Mouse (Mus musculus): Measurements from ENCODE around the gene Sema6d. TPM values are rescaled to one million over a fixed set of nuclear protein-coding genes. Genes with fewer than 3 reads are reported as not detected.

Sema6d gene
- total and polyA plus RNA-seq, 3 experiments = 13.8 to 16.4 (median 14.0) TPM

DNA sequence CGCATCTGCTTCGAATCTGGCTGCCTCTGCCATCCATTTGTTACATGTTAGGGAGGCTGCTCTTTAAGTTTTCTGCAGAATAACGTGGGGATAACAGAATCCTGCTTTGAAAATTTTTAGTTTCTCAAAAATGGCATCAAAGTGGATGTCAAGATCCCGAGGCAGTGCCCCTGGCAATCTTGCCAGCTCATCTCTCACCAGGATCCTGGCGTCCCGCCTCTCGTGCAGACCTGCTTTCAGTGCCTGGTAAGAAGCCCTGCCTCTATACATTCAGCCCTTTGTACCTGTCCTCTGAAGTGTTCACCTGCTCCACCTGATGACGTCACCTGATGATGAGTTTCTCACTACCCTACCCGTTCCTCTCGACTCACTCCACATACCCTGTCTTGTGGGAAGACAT lies 422.1 kb downstream of the Sema6d start:
- Histone ChIP-seq H3K27me3 (ENCODE audit: control insufficient read depth, insufficient read depth, low read length) (no peaks in the 10 kb centered on the region), H3K36me3 (ENCODE audit: control insufficient read depth, insufficient read depth, low read length) (no peaks in the 10 kb centered on the region), H3K4me1 (ENCODE audit: control insufficient read depth, insufficient read depth, low read length) (no peaks in the 10 kb centered on the region), H3K27ac (no peak overlapping the region), H3K9ac (ENCODE audit: low read depth, low read length) (no peak overlapping the region), H3K4me3 (no peak overlapping the region), H3K79me2 (replicated peaks; ENCODE audit: control insufficient read depth, insufficient read depth, low read length) (no peaks in the 10 kb centered on the region)
- no peak for TF ChIP-seq EP300 (IDR thresholded peaks at IDR 0.05; ENCODE audit: insufficient read depth, low read depth, low read length)
- TF ChIP-seq CTCF (IDR thresholded peaks at IDR 0.05) = no peak
- TF ChIP-seq POLR2A (IDR thresholded peaks at IDR 0.05; ENCODE audit: insufficient read depth, low read depth, low read length) = no peak
- WGBS = 90% methylated on average over 10 of the region's 10 CpGs
- intact Hi-C loops (cut with DNase I) = no loop called here
- DNase-seq = no peak

DNA sequence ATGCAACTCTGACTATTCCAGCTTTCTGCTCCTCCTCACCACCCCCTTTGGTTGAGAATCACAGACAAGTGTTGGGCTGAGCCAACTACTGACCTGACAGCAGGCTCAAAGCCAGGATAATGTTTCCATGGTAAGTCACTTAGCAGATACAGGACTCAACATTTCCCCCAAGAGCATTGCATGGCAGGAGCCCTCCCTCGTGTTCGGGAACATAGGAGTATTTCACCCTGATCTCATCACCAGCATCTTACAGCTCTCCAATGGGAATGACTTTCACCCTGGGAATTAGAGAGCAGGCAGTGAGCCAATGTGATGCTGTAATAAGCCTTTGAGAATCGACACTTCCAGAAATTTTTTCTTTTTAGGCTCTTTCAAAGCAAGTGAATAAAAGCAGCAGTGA lies 432.7 kb downstream of the Sema6d start:
- no peak for TF ChIP-seq POLR2A (IDR thresholded peaks at IDR 0.05; ENCODE audit: insufficient read depth, low read depth, low read length)
- TF ChIP-seq EP300 (IDR thresholded peaks at IDR 0.05; ENCODE audit: insufficient read depth, low read depth, low read length) = no peak
- no peak for TF ChIP-seq CTCF (IDR thresholded peaks at IDR 0.05)
- DNase-seq = peak; percentile 69 to 75
- no peaks in the 10 kb centered on the region for H3K79me2 ChIP-seq (replicated peaks; ENCODE audit: control insufficient read depth, insufficient read depth, low read length)
- H3K9ac ChIP-seq (ENCODE audit: low read depth, low read length) = no peak overlapping the region
- intact Hi-C loops (cut with DNase I) = no loop called here
- H3K27ac ChIP-seq = no peak overlapping the region
- peaks cover 4% of the 10 kb centered on the region for H3K4me1 ChIP-seq (ENCODE audit: control insufficient read depth, insufficient read depth, low read length)
- WGBS = 28% methylated on average over 3 of the region's 3 CpGs
- no peak overlapping the region for H3K4me3 ChIP-seq
- no peaks in the 10 kb centered on the region; the same call in 1 of the 2 replicates for H3K36me3 ChIP-seq (ENCODE audit: control insufficient read depth, insufficient read depth, low read length)
- H3K27me3 ChIP-seq (ENCODE audit: control insufficient read depth, insufficient read depth, low read length) = no peaks in the 10 kb centered on the region

DNA sequence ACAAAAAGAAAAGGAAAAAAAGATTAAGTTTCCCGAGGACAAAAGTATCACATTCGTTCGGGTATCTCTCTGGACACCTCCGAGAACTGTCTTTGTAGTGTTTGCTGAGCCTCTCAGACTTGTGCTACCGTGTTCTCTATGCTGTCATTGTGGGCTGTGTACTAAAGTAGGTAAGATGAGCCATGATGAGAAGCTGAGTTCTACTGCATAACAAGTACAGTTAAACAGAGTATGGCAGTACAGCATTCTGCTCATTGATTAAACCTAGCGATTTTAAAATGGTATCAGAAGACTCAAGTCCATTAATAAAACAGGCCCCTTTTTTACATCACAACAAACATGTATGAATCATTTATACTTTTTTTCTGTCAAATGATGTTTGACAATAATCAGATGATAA lies 433.9 kb downstream of the Sema6d start:
- 91% methylated on average over 6 of the region's 6 CpGs for WGBS
- TF ChIP-seq POLR2A (IDR thresholded peaks at IDR 0.05; ENCODE audit: insufficient read depth, low read depth, low read length) (no peak), EP300 (IDR thresholded peaks at IDR 0.05; ENCODE audit: insufficient read depth, low read depth, low read length) (no peak), CTCF (IDR thresholded peaks at IDR 0.05) (no peak)
- DNase-seq = no peak
- no peaks in the 10 kb centered on the region; the same call in 1 of the 2 replicates for H3K36me3 ChIP-seq (ENCODE audit: control insufficient read depth, insufficient read depth, low read length)
- no peak overlapping the region for H3K9ac ChIP-seq (ENCODE audit: low read depth, low read length)
- intact Hi-C loops (cut with DNase I) = no loop called here
- H3K27me3 ChIP-seq (ENCODE audit: control insufficient read depth, insufficient read depth, low read length) = no peaks in the 10 kb centered on the region
- no peak overlapping the region for H3K4me3 ChIP-seq
- H3K27ac ChIP-seq = no peak overlapping the region
- no peaks in the 10 kb centered on the region for H3K79me2 ChIP-seq (replicated peaks; ENCODE audit: control insufficient read depth, insufficient read depth, low read length)
- peaks cover 4% of the 10 kb centered on the region for H3K4me1 ChIP-seq (ENCODE audit: control insufficient read depth, insufficient read depth, low read length)

DNA sequence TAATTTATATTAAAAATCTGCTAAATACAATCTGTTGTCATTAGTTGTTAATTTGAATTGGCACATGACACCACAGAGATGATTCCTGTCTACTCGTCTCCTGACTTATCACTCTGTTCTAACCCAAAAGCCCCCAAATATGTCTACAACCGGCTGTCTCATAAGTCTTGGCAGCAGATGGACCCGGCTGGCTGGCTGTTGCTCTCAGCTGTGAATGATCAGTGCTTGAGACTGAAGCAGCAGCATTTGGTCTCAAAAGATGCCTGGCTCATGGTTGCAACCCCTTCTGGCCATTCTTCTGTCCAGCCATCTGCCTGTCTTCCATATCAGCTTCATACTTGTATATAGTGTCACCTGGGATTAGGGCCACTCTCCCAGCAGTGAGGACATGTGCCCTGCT lies 434.4 kb downstream of the Sema6d start:
- H3K27ac ChIP-seq = no peak overlapping the region
- DNase-seq = peak; percentile 17 to 27
- no peak overlapping the region for H3K4me3 ChIP-seq
- H3K36me3 ChIP-seq (ENCODE audit: control insufficient read depth, insufficient read depth, low read length) = no peaks in the 10 kb centered on the region; the same call in 1 of the 2 replicates
- H3K79me2 ChIP-seq (replicated peaks; ENCODE audit: control insufficient read depth, insufficient read depth, low read length) = no peaks in the 10 kb centered on the region
- intact Hi-C loops (cut with DNase I) = no loop called here
- no peaks in the 10 kb centered on the region for H3K27me3 ChIP-seq (ENCODE audit: control insufficient read depth, insufficient read depth, low read length)
- 76% methylated on average over 3 of the region's 3 CpGs for WGBS
- no peak for TF ChIP-seq CTCF (IDR thresholded peaks at IDR 0.05)
- no peak for TF ChIP-seq POLR2A (IDR thresholded peaks at IDR 0.05; ENCODE audit: insufficient read depth, low read depth, low read length)
- TF ChIP-seq EP300 (IDR thresholded peaks at IDR 0.05; ENCODE audit: insufficient read depth, low read depth, low read length) = no peak
- peaks cover 4% of the 10 kb centered on the region for H3K4me1 ChIP-seq (ENCODE audit: control insufficient read depth, insufficient read depth, low read length)
- no peak overlapping the region for H3K9ac ChIP-seq (ENCODE audit: low read depth, low read length)

DNA sequence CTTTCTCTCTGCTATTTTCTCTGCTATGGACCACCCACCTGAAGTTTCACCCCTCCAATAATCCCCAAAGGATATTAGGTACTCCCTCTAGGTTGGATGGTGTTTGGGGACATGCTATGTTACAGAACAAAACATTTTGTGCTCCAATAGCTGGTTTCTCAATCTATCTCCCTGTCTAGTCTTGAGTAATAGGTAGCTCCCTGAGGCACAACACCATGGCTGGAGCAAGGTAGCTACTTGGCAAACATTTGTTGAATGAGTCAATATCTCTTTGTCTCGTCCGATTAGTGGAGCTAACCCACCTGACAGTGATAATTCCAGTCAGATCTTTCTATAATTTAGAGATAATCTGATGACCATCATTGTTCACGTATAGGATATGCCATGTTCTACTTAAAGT lies 437.9 kb downstream of the Sema6d start:
- WGBS = 95% methylated on average over 3 of the region's 3 CpGs
- no peaks in the 10 kb centered on the region for H3K27me3 ChIP-seq (ENCODE audit: control insufficient read depth, insufficient read depth, low read length)
- no peaks in the 10 kb centered on the region; the same call in 1 of the 2 replicates for H3K36me3 ChIP-seq (ENCODE audit: control insufficient read depth, insufficient read depth, low read length)
- TF ChIP-seq EP300 (IDR thresholded peaks at IDR 0.05; ENCODE audit: insufficient read depth, low read depth, low read length) (no peak), CTCF (IDR thresholded peaks at IDR 0.05) (no peak), POLR2A (IDR thresholded peaks at IDR 0.05; ENCODE audit: insufficient read depth, low read depth, low read length) (no peak)
- H3K27ac ChIP-seq = no peak overlapping the region
- H3K9ac ChIP-seq (ENCODE audit: low read depth, low read length) = no peak overlapping the region
- no peak overlapping the region for H3K4me3 ChIP-seq
- H3K79me2 ChIP-seq (replicated peaks; ENCODE audit: control insufficient read depth, insufficient read depth, low read length) = no peaks in the 10 kb centered on the region
- no peaks in the 10 kb centered on the region for H3K4me1 ChIP-seq (ENCODE audit: control insufficient read depth, insufficient read depth, low read length)
- intact Hi-C loops (cut with DNase I) = no loop called here
- no peak for DNase-seq

DNA sequence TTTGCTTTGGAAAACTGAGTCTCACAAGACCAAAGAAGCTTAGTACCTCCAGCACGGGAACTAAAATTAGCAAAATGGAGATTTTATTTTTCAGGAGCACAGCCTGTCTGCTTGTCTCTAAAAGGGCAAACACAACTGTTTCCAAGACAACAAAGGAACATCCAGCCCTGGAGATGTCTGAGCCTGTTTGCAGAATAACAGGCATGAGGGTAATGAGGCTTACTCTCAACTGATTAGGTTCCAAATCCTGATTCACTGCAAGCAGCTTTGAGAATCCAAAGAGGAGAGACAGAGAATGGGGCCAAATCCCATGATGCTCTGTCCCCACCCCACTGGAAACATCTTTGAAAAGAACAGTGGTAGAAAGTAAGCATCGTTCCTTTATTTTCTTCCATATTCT lies 440.7 kb downstream of the Sema6d start:
- Histone ChIP-seq H3K4me3 (no peak overlapping the region), H3K4me1 (ENCODE audit: control insufficient read depth, insufficient read depth, low read length) (no peaks in the 10 kb centered on the region), H3K27ac (no peak overlapping the region), H3K27me3 (ENCODE audit: control insufficient read depth, insufficient read depth, low read length) (no peaks in the 10 kb centered on the region), H3K79me2 (replicated peaks; ENCODE audit: control insufficient read depth, insufficient read depth, low read length) (no peaks in the 10 kb centered on the region), H3K36me3 (ENCODE audit: control insufficient read depth, insufficient read depth, low read length) (no peaks in the 10 kb centered on the region), H3K9ac (ENCODE audit: low read depth, low read length) (no peak overlapping the region)
- WGBS = 84% methylated on average over 2 of the region's 2 CpGs
- TF ChIP-seq CTCF (IDR thresholded peaks at IDR 0.05) (no peak), EP300 (IDR thresholded peaks at IDR 0.05; ENCODE audit: insufficient read depth, low read depth, low read length) (no peak), POLR2A (IDR thresholded peaks at IDR 0.05; ENCODE audit: insufficient read depth, low read depth, low read length) (no peak)
- intact Hi-C loops (cut with DNase I) = no loop called here
- no peak for DNase-seq
